Mouse (Mus musculus): ENCODE results near the gene Galns. TPM values are rescaled to one million over a fixed set of nuclear protein-coding genes. Genes with fewer than 3 reads are reported as not detected.

The Galns gene
- polyA plus RNA-seq, 1 experiment from 2014 or later: 4.5 TPM

DNA sequence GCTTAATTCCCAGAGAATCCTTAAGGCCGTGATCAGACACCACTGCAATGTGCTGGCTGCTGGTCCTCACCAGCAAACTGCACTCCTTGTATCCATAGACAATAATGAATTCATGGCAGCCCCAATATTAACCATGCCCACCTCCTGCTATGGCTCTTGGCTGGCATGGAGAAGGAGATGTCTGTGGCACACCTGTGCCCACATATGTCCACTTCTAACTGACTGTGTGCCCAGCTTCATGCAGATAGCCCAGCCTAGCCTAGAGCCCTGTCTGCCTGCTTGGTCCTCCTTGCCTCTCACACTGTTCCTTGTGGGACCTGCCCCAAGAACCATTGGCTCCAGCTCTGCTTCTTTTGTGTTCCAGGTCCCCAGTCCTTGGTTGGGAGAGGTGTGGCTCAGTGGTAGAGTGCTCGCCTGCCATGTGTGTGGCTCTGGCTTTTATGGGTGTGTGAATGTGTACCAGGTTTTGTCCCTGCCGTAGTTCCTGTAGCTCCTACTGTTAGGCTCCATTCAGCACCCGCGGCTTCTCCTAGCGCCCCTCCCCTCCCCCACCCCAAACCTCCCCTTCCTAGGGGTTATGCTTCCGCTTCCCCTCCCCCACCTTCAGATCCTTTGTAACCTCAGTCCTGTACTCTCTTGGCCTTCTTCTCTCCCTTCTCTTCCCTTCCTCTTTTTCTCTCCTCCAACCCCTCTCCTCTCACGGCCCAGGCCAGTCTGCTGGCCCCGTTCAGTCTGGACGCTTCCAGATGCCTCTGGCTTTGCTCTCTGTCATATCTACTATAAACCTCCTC lies 53.8 kb downstream of the Galns start:
- ATAC-seq (replicated peaks): no peak
- peaks cover 5% of the 10 kb centered on the region; the same call in 1 of the 2 replicates for H3K4me1 ChIP-seq
- 47% methylated on average over 10 of the region's 10 CpGs for WGBS
- no peak overlapping the region for H3K4me3 ChIP-seq
- H3K27ac ChIP-seq (replicated peaks): no peak overlapping the region
- H3K27me3 ChIP-seq: no peaks in the 10 kb centered on the region
- H3K36me3 ChIP-seq: no peaks in the 10 kb centered on the region
- no peak overlapping the region for H3K4me2 ChIP-seq (replicated peaks)
- H3K9ac ChIP-seq (replicated peaks): no peak overlapping the region
- no peaks in the 10 kb centered on the region for H3K9me3 ChIP-seq

DNA sequence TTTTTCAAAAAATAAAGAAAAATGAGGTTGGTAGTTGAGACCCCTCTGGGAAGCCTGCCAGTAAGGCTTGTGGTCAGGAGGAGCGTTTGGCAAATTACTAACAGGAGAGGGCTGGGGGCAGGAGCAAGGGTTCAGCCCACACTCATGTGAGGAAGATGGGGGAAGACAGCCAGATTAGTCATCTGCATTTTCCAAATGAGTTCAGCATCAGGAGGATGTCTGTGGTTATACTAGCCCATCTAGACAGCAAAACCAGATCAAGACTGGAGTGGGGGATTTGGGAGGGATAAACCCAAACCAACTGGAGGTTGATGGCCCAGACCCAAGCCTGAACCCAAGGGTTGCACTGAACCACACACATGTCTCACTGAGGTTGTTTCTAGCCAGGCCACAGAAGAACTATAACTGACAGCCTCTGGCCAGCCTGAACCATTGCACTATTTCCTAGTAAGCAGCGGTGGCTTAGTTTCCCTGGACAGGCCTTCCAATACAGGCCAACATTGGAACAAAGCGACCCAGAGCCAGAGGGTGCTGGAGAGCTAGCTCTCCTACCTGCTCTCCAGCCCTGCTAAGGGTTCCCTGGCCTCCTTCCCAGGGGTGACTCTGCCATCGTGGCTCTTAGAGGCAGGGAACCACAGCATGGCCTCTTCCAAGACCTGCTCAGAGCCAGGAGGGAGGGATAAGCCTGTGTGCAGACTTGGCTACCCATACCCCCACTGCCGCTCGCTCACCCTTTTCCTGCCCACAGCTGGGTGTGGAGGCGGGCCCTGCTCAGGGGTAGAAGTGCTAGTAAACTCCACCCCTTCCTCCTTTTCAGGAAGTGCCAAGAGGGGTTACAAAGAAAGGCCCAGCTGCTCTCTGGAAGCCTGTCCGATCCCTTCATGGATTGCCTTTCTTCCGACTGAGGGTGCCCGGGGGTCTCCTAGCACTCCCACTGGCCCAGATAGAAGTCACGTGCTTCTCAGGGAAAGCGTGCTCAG lies 54.9 kb downstream of the Galns start:
- no peak for ATAC-seq (replicated peaks)
- H3K4me3 ChIP-seq: no peak overlapping the region
- no peak overlapping the region for H3K9ac ChIP-seq (replicated peaks)
- no peaks in the 10 kb centered on the region for H3K36me3 ChIP-seq
- no peak overlapping the region for H3K4me2 ChIP-seq (replicated peaks)
- H3K4me1 ChIP-seq: peaks cover 8% of the 10 kb centered on the region
- WGBS: 67% methylated on average over 12 of the region's 12 CpGs
- peaks cover 5% of the 10 kb centered on the region for H3K27me3 ChIP-seq
- H3K27ac ChIP-seq (replicated peaks): no peak overlapping the region
- no peaks in the 10 kb centered on the region for H3K9me3 ChIP-seq

DNA sequence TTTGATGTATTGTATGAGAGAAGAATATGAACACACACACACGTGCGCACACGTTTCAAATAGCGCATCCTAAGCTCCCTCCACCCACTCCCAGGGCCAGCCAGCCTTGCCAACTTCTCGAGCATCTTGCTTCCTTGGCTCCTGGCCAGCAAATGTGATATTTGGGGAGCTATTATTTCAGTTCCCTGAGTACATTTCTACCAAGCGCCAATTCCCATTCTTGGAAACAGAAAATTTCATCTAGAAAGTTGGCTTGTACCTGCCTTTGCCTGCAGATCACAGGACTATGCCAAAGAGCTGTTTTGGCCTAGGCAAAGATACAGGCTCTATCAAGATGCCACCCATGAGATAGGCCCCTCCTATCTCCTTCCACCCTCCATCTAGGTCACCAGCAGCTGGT lies 56.5 kb downstream of the Galns start:
- Histone ChIP-seq H3K4me2 (replicated peaks) (no peak overlapping the region), H3K9ac (replicated peaks) (no peak overlapping the region), H3K36me3 (no peaks in the 10 kb centered on the region), H3K9me3 (no peaks in the 10 kb centered on the region), H3K27ac (replicated peaks) (peak overlapping the region; percentile 42; the same call in 1 of the 2 replicates), H3K4me3 (no peak overlapping the region), H3K4me1 (peaks cover 20% of the 10 kb centered on the region), H3K27me3 (peaks cover 20% of the 10 kb centered on the region)
- ATAC-seq (replicated peaks): no peak
- WGBS: 67% methylated on average over 6 of the region's 6 CpGs

DNA sequence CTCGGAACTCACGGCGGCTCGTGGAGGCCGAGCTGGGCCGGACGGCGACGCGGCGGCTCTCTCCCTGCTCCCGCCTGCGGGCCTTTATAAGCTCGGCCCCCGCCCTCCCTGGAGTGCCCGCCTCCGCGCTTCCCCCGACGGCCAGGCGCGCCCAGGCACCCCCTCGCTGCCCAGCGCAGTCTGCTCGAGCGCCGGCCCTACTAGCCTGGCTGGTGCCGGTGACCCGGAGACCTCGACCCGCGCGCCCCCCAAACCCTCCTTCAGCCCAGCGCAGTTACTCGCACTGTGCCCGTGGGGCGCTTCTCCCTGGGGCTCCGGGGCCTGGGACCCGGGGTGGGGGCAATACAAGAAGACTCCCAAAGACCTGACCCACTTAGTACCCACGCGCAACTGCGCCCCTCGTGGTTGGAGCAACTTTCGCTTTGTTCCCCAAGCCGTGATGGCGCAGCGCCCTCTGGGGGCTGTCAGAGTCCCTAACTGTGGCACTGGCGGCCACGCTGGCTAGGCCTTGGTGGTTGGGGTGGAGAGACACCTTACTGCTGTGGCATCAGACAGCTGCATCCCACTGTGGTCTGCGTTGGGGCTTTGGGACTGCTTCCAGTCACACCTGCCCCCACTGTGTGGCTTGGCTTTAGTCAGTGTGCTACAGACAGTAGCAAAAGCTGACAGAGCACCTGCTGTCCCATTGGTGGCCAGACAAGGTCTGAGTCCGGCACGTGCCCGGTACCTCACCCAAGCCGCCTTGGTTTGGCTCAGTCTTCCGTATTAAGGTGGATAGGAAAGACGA lies 59.8 kb downstream of the Galns start, which contains the start of gene Piezo1:
Gene Piezo1, minus strand, starts transcription at position 65 of the 787 bp plus-strand sequence.
- Histone ChIP-seq H3K27ac (replicated peaks) (no peak within 1 kb of the TSS), H3K9me3 (no peaks in the 10 kb centered on the region), H3K4me2 (replicated peaks) (peak within 1 kb of the TSS; percentile 67), H3K9ac (replicated peaks) (peak within 1 kb of the TSS; percentile 26), H3K36me3 (no peaks in the 10 kb centered on the region), H3K27me3 (peaks cover 20% of the 10 kb centered on the region), H3K4me1 (peaks cover 23% of the 10 kb centered on the region), H3K4me3 (peak within 1 kb of the TSS; percentile 47)
- WGBS: 11% methylated on average over 56 of the region's 56 CpGs
- peak; percentile 47; the same call in 1 of the 2 replicates for ATAC-seq (replicated peaks)

DNA sequence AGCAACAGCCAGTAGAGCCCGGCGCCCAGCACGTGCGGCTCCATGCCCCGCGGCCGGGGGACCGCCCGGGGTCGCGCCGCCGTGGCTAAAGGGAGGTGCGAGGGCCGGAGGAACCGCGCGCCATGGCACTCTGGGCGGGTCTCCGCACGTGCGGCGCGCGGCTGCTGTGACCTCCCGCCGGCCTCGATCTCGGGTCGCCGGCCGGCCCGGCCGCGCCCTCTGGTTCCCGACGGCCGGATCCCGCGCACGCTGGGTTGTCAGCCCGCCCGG lies 60.3 kb downstream of the Galns start:
- under 1% methylated on average over 41 of the region's 43 CpGs for WGBS
- H3K4me1 ChIP-seq: peaks cover 23% of the 10 kb centered on the region
- H3K27me3 ChIP-seq: peaks cover 20% of the 10 kb centered on the region
- H3K9ac ChIP-seq (replicated peaks): peak overlapping the region; percentile 26
- H3K4me2 ChIP-seq (replicated peaks): peak overlapping the region; percentile 67
- ATAC-seq (replicated peaks): no peak
- peak overlapping the region; percentile 47 for H3K4me3 ChIP-seq
- no peaks in the 10 kb centered on the region for H3K36me3 ChIP-seq
- no peaks in the 10 kb centered on the region for H3K9me3 ChIP-seq
- H3K27ac ChIP-seq (replicated peaks): no peak overlapping the region

DNA sequence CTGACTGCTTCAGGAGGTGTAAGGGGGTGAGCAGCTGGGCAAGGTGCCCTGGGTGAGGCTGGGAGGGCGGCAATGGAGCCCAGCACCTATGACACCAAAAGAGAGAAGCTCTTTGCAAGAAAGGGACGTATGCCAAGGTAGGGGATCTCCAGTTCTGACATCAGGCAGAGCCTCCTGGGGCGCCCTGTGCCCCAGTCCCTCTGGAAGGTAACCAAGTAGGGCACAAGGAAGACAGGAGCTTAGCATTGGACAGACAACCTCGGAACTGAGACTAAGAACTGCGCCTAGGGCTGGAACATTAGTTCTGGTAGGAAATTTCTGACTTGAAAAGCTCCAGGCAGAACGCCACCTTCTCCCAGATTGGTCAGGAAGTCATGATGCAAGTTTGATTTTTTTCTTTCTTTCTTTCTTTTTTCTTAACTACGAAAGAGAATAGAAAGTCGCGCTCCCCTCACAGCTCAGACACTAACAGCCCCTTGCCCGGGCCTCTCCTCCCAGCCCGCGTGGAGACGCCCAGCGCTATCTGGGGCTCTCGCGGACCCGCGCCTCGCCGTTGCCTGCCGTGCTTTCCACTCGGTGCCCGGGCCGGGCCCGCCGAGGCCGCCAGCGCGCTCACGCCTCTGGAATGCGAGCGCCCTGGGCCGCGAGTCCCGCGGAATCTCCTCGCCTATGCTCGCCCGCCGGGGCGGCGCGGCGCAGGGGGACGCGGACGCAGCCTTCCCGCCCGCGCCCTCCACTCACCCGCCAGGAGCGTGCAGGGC lies 60.8 kb downstream of the Galns start:
- H3K4me2 ChIP-seq (replicated peaks): peak overlapping the region; percentile 67
- no peaks in the 10 kb centered on the region for H3K9me3 ChIP-seq
- peaks cover 20% of the 10 kb centered on the region for H3K27me3 ChIP-seq
- 6% methylated on average over 46 of the region's 52 CpGs for WGBS
- no peaks in the 10 kb centered on the region for H3K36me3 ChIP-seq
- H3K27ac ChIP-seq (replicated peaks): no peak overlapping the region
- peaks cover 23% of the 10 kb centered on the region for H3K4me1 ChIP-seq
- ATAC-seq (replicated peaks): peak; percentile 62; the same call in 1 of the 2 replicates
- H3K9ac ChIP-seq (replicated peaks): peak overlapping the region; percentile 26
- peak overlapping the region; percentile 47 for H3K4me3 ChIP-seq

DNA sequence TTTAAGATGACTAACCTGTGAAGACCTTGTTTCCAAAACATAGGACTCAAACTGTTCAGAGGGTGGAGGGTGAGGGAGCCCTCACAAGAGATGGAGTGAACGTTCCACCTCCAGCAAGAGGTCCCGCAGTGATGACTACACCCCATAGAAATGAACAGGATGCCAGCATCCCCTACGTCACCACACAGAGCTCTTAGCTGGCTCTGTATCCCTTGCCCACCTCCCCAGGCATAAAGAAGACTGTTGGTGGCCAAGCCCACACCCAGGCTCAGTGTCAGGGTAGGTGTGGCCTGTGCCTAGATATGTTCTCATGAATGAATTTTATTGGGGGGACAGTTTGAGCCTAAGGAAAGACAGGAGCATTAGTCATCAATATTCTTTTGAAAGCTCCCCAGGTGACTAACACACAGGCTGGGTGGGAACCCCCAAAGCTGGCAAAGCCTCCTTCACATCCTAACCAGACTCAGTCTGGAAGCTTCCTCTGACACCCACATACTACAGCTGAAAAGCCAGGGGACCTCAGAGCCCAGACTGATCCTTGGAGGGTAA lies 62.3 kb downstream of the Galns start:
- no peak overlapping the region for H3K9ac ChIP-seq (replicated peaks)
- no peak overlapping the region for H3K4me3 ChIP-seq
- H3K4me1 ChIP-seq: peaks cover 18% of the 10 kb centered on the region
- peaks cover 20% of the 10 kb centered on the region for H3K27me3 ChIP-seq
- no peaks in the 10 kb centered on the region for H3K9me3 ChIP-seq
- H3K36me3 ChIP-seq: no peaks in the 10 kb centered on the region
- ATAC-seq (replicated peaks): no peak
- no peak overlapping the region for H3K27ac ChIP-seq (replicated peaks)
- WGBS: 88% methylated on average over 3 of the region's 3 CpGs
- H3K4me2 ChIP-seq (replicated peaks): no peak overlapping the region

DNA sequence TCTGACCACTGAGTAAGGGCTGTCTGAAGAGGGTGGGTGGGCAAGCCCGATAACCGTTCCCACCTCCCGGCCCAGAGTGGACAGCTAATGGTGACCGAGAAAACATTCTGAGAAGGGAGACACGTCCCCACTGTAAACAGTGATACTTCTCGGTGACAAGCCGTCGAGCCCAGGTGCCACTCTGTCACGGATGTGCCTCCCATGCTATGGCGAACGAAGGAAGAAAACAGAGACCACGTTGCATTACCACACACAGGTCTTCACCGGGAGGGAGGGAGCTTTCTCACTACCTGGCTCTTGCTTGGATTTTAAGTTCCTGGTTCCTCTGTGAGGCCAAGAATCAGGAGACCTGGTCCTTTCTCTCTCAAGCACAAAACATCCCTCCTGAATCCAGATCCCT lies 62.9 kb downstream of the Galns start:
- Histone ChIP-seq H3K36me3 (no peaks in the 10 kb centered on the region), H3K27ac (replicated peaks) (no peak overlapping the region), H3K9ac (replicated peaks) (no peak overlapping the region), H3K4me1 (peaks cover 18% of the 10 kb centered on the region), H3K4me3 (no peak overlapping the region), H3K4me2 (replicated peaks) (no peak overlapping the region), H3K9me3 (no peaks in the 10 kb centered on the region), H3K27me3 (peaks cover 20% of the 10 kb centered on the region)
- no peak for ATAC-seq (replicated peaks)
- 74% methylated on average over 13 of the region's 13 CpGs for WGBS

DNA sequence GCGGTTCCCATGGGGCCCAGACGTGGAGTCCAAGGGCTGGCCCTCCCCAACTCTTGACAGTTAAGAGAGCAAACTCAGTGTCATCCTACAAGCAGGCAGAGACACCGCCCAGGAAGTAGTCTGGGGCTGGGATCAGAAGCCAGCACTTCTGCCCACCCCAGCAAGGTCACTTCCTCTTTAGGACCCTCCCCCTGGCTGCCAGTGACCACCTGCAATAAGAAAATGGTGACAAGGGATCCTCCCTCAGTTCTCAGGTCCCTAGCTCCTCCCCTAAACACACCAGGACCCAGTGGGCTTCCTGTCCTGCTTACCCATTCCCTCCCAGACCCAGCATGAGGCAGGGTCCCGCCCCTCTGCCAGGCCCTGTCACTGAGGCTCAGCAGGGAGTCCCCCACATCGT lies 63.4 kb downstream of the Galns start:
- no peaks in the 10 kb centered on the region for H3K36me3 ChIP-seq
- H3K4me2 ChIP-seq (replicated peaks): no peak overlapping the region
- no peak overlapping the region for H3K27ac ChIP-seq (replicated peaks)
- 30% methylated on average over 5 of the region's 5 CpGs for WGBS
- no peak for ATAC-seq (replicated peaks)
- no peaks in the 10 kb centered on the region for H3K9me3 ChIP-seq
- H3K9ac ChIP-seq (replicated peaks): no peak overlapping the region
- H3K4me1 ChIP-seq: peaks cover 18% of the 10 kb centered on the region
- no peak overlapping the region for H3K4me3 ChIP-seq
- peaks cover 20% of the 10 kb centered on the region for H3K27me3 ChIP-seq

DNA sequence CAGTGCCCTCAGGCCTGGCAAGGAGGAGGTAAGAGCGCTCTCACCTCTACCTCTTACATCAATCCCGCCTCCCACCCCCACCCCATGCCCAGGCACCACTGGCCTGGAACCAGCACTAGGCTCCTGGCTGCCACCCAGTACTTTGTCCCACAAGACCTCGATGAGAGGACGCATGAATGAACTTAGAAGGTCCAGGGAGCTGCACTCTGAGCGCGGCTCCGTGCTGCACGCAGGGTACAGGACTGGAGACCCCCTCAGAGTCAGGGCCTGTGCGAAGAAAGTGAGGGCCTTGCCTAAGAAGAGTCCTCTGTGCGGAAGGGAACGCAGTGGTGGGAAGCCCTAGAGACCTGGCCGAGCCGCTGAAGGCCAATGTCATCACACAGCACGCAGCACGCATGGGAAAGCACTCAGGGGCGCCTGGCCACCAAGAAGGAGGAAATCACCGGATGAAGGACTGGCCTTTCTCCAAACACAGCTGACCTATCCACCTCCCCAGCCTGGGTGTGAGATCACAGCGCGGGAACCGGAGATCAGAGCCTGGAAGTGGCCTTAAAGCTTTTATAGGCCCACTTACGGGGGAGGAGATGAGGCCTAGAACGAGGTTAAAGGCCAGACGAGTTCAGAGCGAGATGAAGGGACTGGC lies 64.3 kb downstream of the Galns start:
- H3K4me1 ChIP-seq: peaks cover 18% of the 10 kb centered on the region
- H3K9me3 ChIP-seq: no peaks in the 10 kb centered on the region
- no peak overlapping the region for H3K9ac ChIP-seq (replicated peaks)
- H3K27me3 ChIP-seq: peaks cover 20% of the 10 kb centered on the region
- H3K4me2 ChIP-seq (replicated peaks): no peak overlapping the region
- no peak for ATAC-seq (replicated peaks)
- no peak overlapping the region for H3K27ac ChIP-seq (replicated peaks)
- WGBS: 77% methylated on average over 24 of the region's 24 CpGs
- no peak overlapping the region for H3K4me3 ChIP-seq
- H3K36me3 ChIP-seq: no peaks in the 10 kb centered on the region
